Mouse (Mus musculus) frontal cortex, adult 2 months (tissue): ENCODE results near the gene Zfp428. TPM values are rescaled to one million over a fixed set of nuclear protein-coding genes. Genes with fewer than 3 reads are reported as not detected.
A peak's percentile ranks its signal among the peaks of the same experiment; 100 is the strongest.

Experiments
- DNase-seq, 2 experiments: peaks; one replicate each; pipeline ENCODE4 v3.0.0; 2022; ENCODE audit warnings: low spot score in 1 of 2; ENCODE audit errors: extremely low spot score in 1 of 2
- polyA plus RNA-seq: library from polyadenylated mRNA; depleted of rRNA; stranded (reverse); fragments of >200 nt; gene quantifications from 2 replicates; pipeline ENCODE4 v1.2.3, GENCODE M21; 2012; rRNA removed

Gene Zfp428
- 82.8 and 84.1 TPM in 2 replicates for polyA plus RNA-seq

- DNase-seq, result peak; percentile 72 to 84
These were observed at the start of gene Zfp428 for GRCm38 (mm10) chr7:24506838-24507725. Gene Zfp428, plus strand, starts transcription at chr7:24507006.

DNA sequence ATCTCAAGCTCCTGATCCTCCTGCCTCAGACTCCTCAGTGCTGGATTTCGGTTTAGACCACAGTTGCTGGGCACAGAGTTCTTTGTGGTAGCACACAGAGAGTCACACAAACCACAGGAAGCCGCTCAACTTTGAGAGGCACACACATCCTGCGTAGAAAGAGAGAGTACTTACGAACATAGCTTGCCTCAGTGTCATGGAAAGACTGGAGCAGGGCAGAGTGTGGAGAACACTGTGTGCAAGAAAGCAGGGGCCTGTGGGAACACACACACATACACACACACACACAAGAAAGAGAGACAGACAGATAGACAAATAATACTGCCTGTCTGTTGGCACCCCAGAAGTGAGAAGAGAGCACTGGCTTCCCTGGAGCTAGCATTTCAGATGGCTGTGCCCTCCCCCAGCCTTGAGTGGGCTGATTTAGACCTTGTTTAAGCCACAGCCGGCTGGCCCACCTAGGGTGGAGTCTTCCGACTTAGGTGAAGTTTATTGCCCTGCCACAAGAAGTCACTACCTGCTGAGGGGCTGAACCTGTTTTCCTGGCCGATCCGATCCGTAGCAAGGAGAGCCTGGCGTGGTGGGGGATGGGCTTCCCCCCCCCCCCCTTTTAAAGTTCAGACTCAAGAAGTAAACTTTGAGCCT, 49.0 kb upstream of the Zfp428 start:
- no peak for DNase-seq

DNA sequence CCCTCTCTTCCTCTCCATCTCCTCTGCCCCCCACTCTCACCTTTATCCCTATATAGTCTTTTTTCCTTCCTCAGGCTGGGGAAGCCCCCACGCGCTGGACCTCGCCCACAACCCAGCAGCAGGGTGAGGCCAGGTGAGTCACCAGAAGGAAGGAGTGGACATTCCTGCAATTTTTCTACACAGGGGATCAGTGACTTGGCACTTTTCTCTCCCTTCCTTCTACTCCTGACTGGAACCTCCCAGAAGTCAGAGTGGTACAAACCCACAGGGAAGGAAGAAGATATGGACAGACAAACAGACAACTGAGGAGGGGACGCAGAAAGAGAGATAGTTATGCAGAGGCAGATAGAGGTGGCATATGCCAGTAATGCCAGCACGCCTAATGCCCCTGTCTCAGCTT, 47.4 kb upstream of the Zfp428 start:
- DNase-seq, result no peak

GRCm38 (mm10) chr7:24459843-24460242, 47.0 kb upstream of the Zfp428 start:
- DNase-seq, result no peak

GRCm38 (mm10) chr7:24461376-24462051, 45.3 kb upstream of the Zfp428 start:
- DNase-seq, result no peak

DNA sequence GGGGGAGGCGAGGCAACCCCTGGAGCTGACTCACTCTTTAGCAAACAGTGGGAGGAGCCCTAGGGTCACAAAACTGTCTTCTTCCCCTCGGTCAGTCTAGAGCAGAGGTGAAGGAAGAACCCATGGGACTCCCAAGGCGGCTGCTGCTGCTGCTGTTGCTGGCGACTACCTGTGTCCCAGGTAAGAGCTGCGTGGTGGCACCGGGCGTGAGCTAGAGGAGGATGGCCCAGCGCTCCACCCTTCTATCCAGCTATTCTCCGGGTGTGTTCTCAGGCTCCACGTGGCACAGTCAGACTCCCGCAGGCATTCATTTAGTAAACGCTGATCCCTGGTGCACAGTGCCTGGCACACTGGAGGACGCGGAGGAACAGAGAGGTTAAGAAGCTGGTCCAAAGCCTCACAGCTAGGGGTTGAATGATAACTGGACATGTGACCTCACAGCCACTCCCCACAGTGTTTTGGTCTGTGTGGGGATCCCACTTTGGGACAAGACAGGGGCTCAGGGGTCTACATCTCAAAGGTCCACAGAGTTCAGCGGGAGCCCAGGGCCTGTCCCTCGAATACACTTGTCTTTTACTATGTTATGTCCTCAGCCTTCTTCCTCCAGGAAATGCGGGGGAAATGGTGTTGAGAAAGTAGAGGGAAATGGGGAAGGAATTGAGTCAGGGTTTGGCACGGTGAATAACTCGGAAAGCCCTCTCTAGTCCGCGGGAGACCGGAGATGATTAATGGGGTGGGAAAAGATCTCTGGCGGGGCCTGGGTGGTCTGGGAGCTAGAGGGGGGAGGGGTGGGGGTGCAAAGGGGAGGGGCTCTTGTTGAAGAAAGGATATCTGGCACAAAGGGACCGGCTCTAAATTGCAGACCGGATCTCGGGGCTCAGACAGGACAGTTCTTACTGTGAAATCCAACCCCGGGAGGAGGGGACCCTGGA, 44.2 kb upstream of the Zfp428 start, which contains the start of gene Plaur:
TSS of gene Plaur (plus strand) at position 97 of the 932 bp plus-strand sequence.
- DNase-seq, result no peak

DNA sequence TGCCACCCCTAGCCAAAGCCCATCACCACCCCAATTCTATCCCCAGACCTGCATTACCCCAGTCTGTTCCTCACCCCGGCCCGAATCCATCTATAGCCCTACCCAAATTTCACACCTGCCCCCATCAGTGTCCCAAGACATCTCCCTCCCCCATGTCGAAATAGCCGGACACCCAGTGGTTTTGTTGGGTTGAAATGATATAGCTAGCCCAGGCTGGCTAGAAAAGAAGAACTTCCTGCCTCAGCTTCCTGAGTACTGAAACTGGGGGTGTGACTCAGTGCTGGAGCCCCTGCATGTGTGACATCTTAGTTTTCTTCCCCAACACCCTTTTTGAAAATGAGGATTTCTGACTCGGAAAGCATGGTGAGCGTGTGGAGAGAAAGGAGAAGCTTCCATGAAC, 40.0 kb upstream of the Zfp428 start:
- no peak for DNase-seq

DNA sequence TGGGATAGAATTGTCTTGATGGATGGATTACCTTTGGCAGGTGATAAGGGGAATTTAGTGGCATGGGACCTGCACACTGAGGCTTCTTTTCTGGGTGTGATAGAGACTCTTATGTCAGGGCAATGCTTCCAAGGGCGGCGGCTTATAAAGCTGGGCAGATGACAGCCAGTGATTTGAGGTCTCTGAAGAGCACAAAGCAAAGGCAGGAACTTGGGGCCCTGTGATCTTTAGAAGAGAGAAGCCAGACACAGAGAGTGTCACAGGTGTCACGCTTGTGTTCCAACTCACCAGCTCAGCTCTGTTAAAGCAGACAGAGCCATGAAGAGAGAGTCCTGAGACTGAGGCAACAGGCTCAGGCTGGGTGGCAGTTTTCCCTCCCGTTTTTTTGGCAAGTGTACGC, 38.9 kb upstream of the Zfp428 start:
- DNase-seq, result no peak

- DNase-seq, result no peak
These were observed 37.7 kb upstream of the Zfp428 start for GRCm38 (mm10) chr7:24469126-24469525.

DNA sequence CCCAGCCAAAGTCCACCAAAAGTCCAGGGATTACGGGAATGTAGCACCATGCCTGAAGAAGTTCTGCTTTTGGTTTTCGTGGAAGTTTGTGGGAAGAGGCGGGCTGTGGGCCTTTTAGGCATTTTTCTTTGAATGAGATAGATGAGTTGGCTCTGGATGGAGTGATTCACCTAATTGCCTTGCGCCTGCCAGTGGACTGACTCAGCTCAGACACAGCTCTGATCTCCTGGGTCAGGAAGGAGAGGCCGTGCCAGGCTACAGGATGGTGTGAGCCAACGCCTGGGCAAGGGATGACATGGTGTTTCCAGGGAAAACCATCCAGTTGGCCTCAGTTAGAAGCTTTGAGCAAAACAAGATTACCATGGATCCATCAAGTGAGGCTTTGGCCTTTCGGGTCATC, 36.5 kb upstream of the Zfp428 start:
- no peak for DNase-seq

GRCm38 (mm10) chr7:24472442-24472841, 34.4 kb upstream of the Zfp428 start:
- no peak for DNase-seq

DNA sequence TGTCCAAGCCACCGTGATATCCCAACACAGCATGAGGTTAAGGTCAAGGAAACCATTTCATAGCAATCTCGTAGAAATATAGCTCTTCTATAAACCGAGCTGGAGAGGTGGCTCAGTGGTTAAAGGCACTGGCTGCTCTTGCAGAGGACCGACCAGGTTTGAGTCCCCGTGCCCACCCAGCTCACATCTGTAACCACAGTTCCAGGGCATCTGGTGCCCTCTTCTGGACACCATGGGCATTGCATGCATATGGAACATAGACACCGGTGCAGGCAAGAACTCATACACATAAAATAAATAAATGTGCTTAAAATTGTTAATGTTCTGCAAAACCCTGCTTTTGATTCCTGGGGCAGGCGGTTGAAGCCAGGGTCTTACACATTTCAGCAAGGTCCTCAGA, 33.9 kb upstream of the Zfp428 start:
- DNase-seq, result peak in 1 of 2 experiments; percentile 41

GRCm38 (mm10) chr7:24473913-24474529, 32.8 kb upstream of the Zfp428 start:
- peak in 1 of 2 experiments; percentile 86 for DNase-seq

- peak in 1 of 2 experiments; percentile 37 for DNase-seq
These were observed 31.8 kb upstream of the Zfp428 start for GRCm38 (mm10) chr7:24474811-24475506.

GRCm38 (mm10) chr7:24476338-24476737, 30.5 kb upstream of the Zfp428 start:
- no peak for DNase-seq

DNA sequence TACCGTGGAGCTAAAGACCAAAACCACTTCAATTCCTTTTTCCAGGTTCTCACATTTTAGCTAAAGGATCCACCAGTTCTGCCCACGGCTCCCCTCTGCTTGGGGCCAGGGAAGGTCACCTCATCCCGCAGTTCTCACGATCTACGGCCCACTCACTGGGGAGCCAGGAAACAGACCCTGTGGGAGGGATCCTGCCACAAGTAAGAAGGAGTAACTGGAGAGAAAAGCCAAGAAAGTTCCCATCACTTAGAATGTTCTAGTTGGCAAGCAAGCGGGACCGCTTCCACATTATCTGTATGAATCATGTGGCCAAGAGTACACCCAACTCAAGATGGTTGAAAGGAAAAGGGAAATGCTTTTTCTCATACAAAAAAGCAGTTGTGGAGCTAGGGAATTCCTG, 29.9 kb upstream of the Zfp428 start:
- DNase-seq, result peak; percentile 55 to 67

DNA sequence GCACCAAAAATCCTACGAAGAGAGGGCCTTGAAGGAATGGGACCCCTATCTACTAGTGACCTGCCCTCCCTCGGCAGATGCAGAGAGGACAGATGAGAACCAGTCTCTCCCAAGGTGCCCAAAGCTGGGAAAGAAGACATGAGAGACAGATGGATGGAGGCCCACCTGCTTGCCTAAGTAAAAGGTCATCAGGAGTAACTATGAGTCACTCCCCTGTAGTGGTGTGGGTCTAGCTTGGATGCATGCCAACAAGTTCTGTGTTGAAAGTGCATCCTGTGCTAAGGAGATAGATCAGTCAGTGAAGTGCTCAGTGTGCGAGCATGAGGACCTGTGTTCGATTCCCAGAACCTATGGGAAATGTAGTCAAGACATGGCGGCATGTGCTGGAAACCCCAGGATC, 27.9 kb upstream of the Zfp428 start:
- DNase-seq, result no peak

DNA sequence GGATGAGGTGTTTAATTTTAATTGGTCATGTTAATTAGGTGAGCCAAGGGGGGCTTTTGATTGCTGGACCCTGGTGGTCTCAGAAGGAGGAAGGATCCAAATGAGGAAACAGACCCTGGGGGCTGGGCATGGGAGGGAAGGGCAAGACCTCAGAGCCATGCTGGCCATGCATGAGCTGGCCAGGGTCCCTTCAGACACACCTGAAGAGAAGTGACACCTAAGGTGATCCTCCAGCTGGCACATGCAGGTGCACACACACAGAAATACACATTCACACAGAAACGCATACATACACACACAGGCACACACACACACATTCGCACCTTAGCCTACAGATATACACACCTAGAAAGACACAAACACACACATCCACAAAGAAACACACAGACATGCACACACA, 27.1 kb upstream of the Zfp428 start:
- no peak for DNase-seq
